Mouse (Mus musculus): ENCODE data around the gene Meis1.

GRCm38 (mm10) chr11:18879456-18879818, 139.3 kb downstream of the Meis1 start:
- TF ChIP-seq CTCF (IDR thresholded peaks at IDR 0.05) (no peak), EP300 (IDR thresholded peaks at IDR 0.05) (no peak)

All from lung, postnatal 0 days (tissue).